Mouse (Mus musculus): ENCODE measurements around the gene Gm42669. TPM values are rescaled to one million over a fixed set of nuclear protein-coding genes. Genes with fewer than 3 reads are reported as not detected.

Gene Gm42669
- polyA plus RNA-seq, 1 experiment from 2014 or later = 0.29 TPM

DNA sequence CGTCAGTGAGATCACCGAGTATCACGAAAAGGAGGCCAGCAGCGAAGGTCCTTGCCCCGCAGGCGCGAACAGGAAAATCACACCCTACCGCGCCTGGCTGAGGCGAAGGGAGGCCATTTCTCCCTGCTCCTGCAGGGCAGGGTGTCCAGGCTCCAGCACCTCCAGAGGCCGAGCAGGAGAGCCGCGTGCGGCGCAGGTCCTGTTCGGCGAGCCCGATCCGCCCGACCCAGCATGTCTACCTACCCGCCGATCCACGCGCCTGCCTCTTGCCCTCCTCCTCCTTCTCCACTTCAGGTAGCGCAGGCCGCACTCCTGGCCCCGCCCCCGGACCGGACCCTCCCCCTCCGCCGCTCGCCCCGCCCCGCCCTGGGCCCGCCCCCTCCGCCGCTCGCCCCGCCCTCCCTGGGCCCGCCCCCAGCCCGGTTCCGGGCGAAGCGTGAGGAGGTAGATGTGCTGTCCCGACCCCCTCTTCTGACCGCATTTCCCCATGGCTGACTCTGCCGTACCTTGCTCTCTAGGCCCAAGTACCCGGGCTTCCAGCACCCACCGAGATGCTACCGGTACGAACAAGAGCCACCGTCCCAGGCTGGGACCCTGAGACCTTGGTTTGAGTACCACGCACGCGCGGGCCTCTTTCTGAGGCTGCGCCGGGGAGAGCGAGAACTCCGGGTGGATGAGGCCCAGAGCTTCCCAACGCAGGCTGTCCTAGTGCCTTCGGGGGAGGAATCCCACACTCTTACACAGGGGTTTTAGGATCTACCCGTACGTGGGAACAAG is 90.1 kb downstream of the Gm42669 start, which contains the start of the genes Rpap2 and Glmn:
TSS of gene Rpap2 (plus strand) at position 73 of the 777 bp plus-strand sequence.
TSS of gene Glmn (minus strand) at position 588 of the 777 bp plus-strand sequence.
- Histone ChIP-seq H3K4me2 (peak within 1 kb of the TSS; percentile 81), H3K9me3 (no peaks in the 10 kb centered on the region), H3K36me3 (peaks cover 29% of the 10 kb centered on the region), H3K27ac (replicated peaks) (peak within 1 kb of the TSS; percentile 90), H3K4me1 (peaks cover 11% of the 10 kb centered on the region), H3K4me3 (peak within 1 kb of the TSS; percentile 77), H3K9ac (peak within 1 kb of the TSS; percentile 87), H3K27me3 (replicated peaks) (no peaks in the 10 kb centered on the region)
- peak; percentile 93 for ATAC-seq (ENCODE audit: extremely low read depth, insufficient number of reproducible peaks, low FRiP score, low TSS enrichment)
- WGBS = under 1% methylated on average over 53 of the region's 64 CpGs

DNA sequence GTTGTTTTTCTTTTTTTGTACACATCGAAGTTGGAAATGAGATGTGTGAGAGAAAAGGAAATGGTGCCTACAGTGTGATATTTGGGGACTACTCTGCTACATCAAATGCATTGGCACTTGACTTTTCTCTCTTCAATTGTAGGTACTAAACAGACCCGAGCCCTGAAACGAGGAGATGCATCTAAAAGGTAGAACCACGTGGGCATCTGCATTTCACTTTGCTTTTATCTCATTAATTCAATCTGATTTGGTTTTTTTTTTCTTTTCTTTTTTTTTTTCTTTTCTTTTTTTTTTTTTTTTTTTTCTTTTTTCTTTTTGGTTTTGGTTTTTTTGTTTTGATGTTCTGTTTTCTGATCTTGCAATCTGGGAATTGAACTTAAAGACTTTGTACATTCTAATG is 91.0 kb downstream of the Gm42669 start:
- Histone ChIP-seq H3K27me3 (replicated peaks) (no peaks in the 10 kb centered on the region), H3K9me3 (no peaks in the 10 kb centered on the region), H3K9ac (peak overlapping the region; percentile 87), H3K4me3 (peak overlapping the region; percentile 77), H3K4me1 (peaks cover 11% of the 10 kb centered on the region), H3K4me2 (peak overlapping the region; percentile 81), H3K27ac (replicated peaks) (no peak overlapping the region), H3K36me3 (peaks cover 29% of the 10 kb centered on the region)
- 29% methylated on average over 4 of the region's 4 CpGs for WGBS
- ATAC-seq (ENCODE audit: extremely low read depth, insufficient number of reproducible peaks, low FRiP score, low TSS enrichment) = no peak

DNA sequence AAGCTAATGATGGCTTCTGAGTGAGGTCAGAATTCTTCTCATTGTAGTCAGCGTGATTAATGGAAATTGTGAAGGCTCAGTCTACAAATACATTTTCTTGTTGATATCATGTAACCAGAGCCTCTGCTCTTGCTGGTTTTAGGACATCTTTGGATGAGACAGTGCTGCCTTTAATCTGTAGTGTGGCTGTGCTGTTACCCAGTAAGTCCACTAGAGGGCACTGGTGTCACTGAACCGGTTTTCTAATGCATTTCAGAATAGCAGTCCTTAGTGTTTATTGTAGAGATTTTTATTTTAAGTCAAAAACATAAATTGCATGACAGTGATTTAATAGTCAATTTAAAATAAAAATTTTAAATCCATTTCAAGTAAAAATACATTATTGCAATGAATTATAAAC is 103.8 kb downstream of the Gm42669 start:
- Histone ChIP-seq H3K4me3 (no peak overlapping the region), H3K27ac (replicated peaks) (no peak overlapping the region), H3K4me1 (no peaks in the 10 kb centered on the region), H3K9ac (no peak overlapping the region), H3K36me3 (peaks cover 61% of the 10 kb centered on the region), H3K9me3 (no peaks in the 10 kb centered on the region), H3K4me2 (no peak overlapping the region), H3K27me3 (replicated peaks) (no peaks in the 10 kb centered on the region)
- ATAC-seq (ENCODE audit: extremely low read depth, insufficient number of reproducible peaks, low FRiP score, low TSS enrichment) = no peak
- 1% methylated on average over 2 of the region's 2 CpGs for WGBS

DNA sequence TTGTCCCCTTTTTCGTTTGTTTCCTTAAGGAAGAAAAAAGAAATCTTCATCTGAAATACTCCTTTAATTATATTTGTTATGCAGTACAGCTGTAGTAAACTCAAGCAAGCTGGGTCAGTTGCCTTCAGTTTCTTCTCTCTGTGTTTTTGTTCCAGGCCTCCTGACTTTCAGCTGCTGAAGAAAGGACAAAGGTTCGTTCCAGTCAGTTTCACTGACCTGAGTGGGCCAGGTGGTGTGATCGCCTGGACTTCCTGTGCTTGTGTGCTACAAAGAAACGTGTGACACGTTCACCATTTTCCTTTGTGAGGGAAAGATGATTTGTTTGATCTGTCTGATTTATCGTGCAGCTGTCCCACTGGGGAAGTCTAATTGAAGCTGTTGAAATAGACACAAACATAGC is 110.6 kb downstream of the Gm42669 start:
- Histone ChIP-seq H3K9me3 (no peaks in the 10 kb centered on the region), H3K27me3 (replicated peaks) (no peaks in the 10 kb centered on the region), H3K9ac (no peak overlapping the region), H3K4me3 (no peak overlapping the region), H3K4me1 (no peaks in the 10 kb centered on the region), H3K27ac (replicated peaks) (no peak overlapping the region), H3K4me2 (no peak overlapping the region), H3K36me3 (peaks cover 80% of the 10 kb centered on the region)
- WGBS = 74% methylated on average over 6 of the region's 6 CpGs
- no peak for ATAC-seq (ENCODE audit: extremely low read depth, insufficient number of reproducible peaks, low FRiP score, low TSS enrichment)

DNA sequence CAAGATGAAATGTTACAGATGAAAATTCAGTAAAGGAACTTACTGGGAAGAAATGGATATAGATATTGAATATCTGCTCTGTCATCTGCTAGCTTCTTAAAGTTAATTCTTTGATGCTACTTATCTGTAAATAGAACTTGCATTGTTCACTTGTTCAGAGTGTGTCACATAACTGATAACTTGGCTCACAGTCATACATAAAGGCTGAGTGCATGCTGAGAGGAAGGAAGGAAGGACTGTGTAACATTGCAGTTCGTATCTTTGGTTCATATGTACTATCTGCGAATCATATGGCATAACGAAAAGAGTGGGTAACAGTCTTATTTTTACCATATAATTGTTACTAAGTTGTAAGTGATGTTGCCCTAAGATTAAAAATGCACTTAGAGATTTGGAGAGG is 113.9 kb downstream of the Gm42669 start:
- no peak overlapping the region for H3K9ac ChIP-seq
- 79% methylated on average over 3 of the region's 3 CpGs for WGBS
- no peak overlapping the region for H3K4me2 ChIP-seq
- peaks cover 72% of the 10 kb centered on the region for H3K36me3 ChIP-seq
- no peak overlapping the region for H3K27ac ChIP-seq (replicated peaks)
- no peak for ATAC-seq (ENCODE audit: extremely low read depth, insufficient number of reproducible peaks, low FRiP score, low TSS enrichment)
- no peaks in the 10 kb centered on the region for H3K9me3 ChIP-seq
- no peaks in the 10 kb centered on the region for H3K4me1 ChIP-seq
- no peak overlapping the region for H3K4me3 ChIP-seq
- H3K27me3 ChIP-seq (replicated peaks) = no peaks in the 10 kb centered on the region

Other genes starting within 250 kb of the Gm42669 start
- gene Tgfbr3, start 218.0 kb upstream of the Gm42669 start, polyA plus RNA-seq (2015; fragmentation: Nextera tagmentation; extraction: Ambion mirVana) = 19.1 and 20.5 TPM in 2 replicates
- gene Brdt, start 176.5 kb upstream of the Gm42669 start, polyA plus RNA-seq (2015; fragmentation: Nextera tagmentation; extraction: Ambion mirVana) = 0.59 and 0.64 TPM in 2 replicates
- 0.41 and 0.68 TPM in 2 replicates for gene Ephx4, start 104.9 kb upstream of the Gm42669 start, polyA plus RNA-seq (2015; fragmentation: Nextera tagmentation; extraction: Ambion mirVana)
- gene Lpcat2b, start 76.1 kb upstream of the Gm42669 start, polyA plus RNA-seq (2015; fragmentation: Nextera tagmentation; extraction: Ambion mirVana) = not detected in 2 replicates
- gene Btbd8, start 69.6 kb upstream of the Gm42669 start, polyA plus RNA-seq (2015; fragmentation: Nextera tagmentation; extraction: Ambion mirVana) = 2.8 and 3.7 TPM in 2 replicates
- gene 1700028K03Rik, start 27.1 kb downstream of the Gm42669 start, polyA plus RNA-seq (2015; fragmentation: Nextera tagmentation; extraction: Ambion mirVana) = 0.08 and 0.20 TPM in 2 replicates
- 10.2 and 11.7 TPM in 2 replicates for gene Rpap2, start 89.8 kb downstream of the Gm42669 start, polyA plus RNA-seq (2015; fragmentation: Nextera tagmentation; extraction: Ambion mirVana)
- gene Glmn, start 90.3 kb downstream of the Gm42669 start, polyA plus RNA-seq (2015; fragmentation: Nextera tagmentation; extraction: Ambion mirVana) = 18.7 and 22.9 TPM in 2 replicates
- gene Gfi1, start 218.4 kb downstream of the Gm42669 start, polyA plus RNA-seq (2015; fragmentation: Nextera tagmentation; extraction: Ambion mirVana) = not detected in 2 replicates

Measured in heart, embryonic 13.5 days (tissue).